Mouse (Mus musculus): ENCODE measurements around the gene Fibcd1.

Gene Fibcd1

DNA sequence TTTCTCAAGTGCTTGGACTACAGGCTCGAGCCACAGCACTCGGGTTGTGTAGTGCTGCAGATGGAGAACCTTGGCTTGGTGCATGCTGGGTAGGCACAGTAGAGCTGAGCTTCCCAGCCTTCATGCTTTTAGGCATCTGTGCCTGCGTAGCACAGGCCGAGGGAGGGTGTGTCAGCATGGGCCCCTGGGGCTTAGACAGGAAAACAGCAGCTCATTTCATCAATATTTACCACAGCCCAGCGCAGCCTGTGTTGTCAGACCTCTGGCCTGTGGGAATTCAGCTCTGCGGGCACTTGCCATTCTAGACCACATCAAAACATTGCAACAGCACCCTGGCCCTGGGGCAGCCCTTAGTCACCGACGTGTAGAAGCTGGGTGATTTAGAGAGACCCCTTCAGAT, 10.2 kb upstream of the Fibcd1 start:
- DNase-seq = no peak

DNA sequence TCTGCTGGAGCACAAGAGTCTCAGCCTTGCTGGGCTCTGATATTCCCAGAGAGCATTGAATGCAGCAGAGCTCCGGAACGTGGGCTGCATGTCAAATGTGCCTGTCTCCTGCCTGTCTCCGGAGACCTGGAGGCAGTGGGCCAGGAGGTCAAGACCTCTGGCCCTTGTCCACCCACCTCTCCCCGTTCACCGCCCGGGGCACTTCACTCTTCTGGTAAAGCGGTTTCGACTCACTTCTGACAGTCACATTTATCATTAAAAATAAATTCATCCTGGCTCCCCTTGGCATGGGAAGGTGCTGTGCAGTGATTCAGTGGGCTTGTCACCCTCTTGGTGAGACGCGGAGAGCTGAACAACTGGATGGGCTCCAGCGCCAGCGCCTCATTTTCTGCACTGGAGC, 4.3 kb upstream of the Fibcd1 start:
- DNase-seq = no peak

DNA sequence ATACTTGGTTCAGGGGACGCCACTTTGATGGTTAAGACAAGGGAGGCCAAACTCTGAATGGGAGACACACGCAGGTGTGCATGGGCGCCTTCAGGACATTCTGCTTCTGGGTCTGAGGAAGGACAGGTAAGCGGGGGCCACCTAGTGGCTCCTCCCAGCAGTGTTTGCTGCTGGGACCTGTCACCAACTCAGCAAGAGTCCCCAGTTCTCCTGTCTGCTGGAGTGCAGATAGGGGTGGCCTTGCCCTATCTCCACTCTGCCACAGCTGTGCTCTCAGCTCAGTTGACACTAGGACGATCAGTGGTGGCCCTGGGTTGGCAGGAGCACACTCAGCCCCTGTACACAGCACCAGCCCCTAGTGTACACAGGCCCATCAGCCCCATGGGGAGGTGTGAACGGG, 2.1 kb upstream of the Fibcd1 start:
- DNase-seq = peak; percentile 58

DNA sequence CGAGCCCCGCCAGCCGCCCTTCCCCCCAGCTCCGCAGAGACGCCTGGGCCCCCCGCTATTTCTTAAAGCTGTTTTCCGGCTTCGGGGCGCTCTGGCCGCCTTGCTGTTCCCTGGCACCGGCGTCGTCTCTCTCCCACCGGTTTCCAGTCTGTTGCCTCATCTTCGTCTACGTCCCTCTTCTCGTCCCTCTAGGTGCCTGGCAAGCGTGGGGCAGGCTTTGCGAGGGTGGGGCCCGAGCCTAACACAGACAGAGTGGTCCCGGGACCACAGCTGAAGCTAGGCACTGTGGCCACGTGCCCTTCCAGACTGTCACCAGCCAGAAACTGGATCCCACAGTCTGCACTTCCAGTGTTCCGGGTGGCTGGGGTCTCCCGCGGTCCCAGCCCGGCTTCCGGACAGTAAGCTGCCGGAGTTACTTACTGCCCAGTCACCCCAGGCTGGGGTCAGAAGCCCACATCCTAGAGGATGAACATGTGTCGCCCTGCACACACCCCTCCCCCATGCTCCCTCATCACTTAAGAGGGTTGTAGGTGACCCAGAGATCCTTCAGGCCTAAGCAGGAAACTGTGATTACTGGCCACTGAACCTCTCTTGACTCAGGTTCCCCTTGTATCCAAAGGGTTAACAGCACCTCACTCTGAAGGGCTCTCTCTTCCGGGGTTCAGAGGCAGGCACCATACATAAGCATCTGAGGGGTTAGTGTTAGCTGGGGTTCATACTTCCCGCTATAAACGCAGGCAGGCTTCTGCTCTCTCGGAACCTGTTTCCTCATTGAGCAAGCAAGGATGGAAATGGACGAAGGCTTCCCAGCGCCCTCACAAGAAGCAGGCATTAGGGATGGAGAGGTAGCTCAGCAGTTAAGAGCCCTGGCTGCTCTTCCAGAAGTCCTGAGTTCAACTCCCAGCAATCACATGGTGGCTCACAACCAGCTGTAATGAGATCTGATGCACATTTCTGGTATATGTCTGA, 1.2 kb upstream of the Fibcd1 start:
- DNase-seq = no peak

DNA sequence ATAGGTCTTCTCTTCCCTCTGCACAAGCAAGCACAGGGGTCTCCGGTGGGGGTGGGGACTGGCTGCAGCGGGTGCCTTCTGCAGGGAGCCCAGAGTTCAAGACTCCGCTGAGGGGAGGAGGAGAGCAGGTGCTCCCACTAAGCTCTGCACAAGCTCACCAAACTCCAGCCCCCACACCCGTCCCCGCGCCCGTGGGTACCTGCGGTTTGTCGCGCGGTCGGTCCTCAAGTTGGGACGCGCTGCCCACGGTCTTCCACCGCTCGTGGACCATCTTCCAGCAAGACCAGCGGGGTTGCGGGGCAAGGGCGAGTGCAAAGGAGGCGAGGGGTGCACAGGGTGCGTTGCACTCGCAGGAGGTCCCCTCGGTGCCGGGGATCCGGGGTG, 301 bp downstream of the Fibcd1 start:
- no peak for DNase-seq

DNA sequence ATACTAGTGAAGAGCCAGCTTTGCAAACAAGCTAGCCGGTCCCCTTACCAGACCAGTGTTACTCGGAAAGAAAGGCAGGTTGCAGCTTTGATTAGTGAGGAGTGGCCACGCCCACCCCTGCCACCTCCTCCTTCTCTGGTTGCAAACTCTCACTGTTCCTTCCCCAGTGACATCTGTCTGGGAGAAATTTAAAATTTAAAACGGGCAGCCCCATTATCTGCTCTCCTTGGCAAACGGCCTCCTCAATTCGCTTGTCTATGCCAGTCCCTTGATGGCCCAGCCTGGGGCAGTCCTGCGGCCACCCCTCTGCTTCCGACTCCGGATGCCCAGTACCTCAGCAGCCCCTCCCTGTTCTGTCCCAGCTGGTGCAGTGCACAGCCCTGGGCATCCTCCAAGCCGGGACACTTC, 1.1 kb downstream of the Fibcd1 start:
- DNase-seq = no peak

DNA sequence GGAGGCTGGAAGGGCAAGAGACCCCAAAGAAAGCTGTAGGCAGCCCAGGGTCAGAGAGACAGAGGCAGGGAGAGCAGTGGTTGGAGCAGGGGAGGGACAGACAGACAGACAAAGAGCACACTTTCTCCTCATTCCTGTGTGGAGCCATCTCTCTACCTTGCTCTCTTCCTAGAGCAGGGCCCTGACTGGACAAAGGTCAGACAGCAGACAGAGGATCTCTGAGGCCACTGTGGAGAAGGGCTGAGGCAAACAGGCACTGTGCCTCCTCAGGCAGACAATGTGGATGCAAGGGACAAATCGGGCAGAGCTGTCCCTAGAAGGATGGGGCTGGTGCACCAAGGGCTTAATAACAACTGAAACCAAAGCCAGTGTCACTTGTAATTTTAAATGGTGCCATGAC, 6.9 kb downstream of the Fibcd1 start:
- DNase-seq = peak; percentile 38

DNA sequence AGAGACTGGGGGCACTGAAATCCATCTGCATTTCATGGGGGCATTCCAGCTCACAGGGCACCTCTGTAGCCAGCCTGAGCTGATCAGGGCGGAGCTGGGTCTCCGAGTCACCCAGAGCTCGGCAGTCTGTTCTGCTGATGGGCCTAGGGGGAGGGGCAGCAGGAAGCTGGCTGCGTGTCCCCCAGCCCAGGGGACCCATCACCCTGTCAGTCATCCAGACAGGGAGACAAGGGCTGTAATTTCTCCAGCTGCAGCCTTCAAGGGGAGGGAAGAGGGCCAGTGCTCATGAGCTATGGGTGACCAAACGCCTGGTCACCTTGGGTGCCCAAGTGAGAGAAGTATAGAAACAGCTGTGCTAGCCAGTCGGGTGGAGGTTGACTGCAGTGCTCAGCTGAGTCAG, 8.8 kb downstream of the Fibcd1 start:
- DNase-seq = no peak

DNA sequence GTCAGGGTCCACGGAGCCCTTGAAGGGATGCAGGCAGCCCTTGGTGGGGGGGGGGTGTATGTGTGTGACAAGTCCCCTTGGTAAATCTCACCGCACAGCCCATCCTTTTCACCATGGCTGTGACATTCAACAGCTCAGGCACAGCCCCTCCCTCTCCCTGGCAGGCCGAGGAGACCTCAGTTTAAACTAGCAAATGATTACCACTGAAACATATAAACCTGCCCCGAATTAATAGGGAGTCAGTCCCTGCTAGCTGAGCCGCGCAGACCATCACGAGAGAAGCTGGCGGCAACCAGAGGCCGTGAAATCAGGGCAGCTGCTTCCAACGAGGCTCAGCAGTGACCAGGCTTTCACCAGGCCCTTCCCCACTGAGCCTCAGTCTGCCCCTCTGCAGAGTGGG, 9.7 kb downstream of the Fibcd1 start:
- peak; percentile 78 for DNase-seq

DNA sequence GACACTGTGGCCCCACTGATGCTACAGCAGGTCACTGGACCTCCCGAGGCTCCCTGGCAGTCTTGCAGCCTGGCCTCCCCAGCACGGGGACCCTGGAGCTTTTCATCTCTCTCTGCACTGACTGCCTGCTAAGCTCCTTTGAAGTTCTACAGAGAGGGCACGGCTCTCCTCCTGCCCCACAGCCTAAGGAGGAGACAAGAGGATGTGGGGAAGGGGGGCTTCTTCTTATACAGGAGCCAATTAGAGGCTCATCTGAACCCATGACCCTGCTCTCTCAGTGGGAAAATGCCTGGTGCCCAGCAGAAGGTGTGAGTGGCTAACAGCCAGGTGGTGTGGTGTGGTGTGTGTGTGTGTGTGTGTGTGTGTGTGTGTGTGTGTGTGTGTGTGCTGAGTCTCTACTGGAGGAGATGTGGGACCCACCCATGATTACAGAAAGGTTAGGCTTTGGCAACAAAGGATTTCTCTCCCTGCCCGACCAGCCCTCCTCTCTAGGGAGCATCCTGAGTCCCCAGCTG, 17.4 kb downstream of the Fibcd1 start:
- no peak for DNase-seq

DNA sequence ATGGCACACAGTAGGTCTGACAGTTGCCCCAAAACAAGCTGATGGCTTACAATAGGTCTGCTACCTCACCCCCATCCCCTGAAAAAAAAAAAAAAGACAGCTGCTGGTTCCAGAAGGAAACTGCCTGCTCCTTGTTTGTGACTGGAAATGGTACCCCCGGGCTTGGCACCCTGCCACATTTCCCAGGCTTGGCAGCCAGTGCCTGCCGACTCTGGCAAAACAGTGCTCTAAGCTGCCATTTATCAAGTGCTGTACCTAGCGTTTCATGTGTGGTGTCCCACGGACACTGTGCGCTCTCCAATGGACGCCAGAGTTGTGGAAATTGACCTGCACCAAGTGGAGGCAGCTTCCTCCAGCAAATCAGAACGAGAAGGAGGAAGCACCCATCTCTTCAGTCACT, 17.9 kb downstream of the Fibcd1 start:
- DNase-seq = peak; percentile 48

DNA sequence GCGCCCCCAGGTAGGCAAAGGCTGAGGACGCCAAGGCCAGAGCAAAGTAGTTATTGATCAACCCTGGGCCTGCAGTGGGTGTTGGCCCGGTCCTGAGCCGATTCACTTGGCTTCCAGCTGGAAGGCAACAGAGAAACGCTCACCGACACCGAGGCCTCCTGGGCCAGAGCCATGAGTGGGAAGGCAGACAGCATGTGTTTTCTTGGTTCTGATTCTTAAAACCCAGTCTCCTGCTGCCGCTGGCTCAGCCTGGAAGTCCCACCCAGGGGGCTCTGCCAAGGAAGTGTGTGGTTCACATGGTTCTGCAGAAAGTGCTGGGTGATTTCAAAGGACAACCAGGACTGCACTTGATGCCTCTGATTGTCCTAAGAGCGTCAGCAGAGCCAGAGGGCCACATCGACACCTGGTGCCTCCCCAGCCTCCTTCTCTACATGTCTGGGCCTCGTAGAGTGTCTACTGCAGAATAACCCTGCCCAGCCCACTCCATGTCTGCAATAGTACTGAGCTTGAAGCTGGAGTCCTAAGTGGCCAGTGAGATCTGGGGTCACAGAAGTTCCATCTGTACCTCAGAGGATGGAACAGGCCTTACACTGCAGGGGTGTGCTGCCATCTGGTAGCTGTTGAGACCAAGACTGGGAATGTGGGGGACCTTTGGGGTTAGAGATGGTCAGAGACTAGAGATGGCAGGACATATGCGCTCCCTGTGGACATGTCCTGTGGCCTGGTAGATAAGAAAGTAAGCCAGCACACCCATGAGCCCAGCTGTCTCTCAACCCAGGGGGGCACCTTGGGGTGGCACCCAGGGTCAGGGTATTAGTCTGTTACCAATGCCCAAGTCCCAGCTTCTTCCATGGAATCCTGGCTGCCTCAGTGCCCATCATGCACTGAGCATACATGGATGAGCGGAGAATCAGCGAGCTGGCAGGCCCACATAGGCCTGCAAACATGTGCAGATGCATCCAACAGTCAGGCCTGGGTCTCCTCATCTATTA, 19.4 kb downstream of the Fibcd1 start:
- DNase-seq = peak; percentile 33

DNA sequence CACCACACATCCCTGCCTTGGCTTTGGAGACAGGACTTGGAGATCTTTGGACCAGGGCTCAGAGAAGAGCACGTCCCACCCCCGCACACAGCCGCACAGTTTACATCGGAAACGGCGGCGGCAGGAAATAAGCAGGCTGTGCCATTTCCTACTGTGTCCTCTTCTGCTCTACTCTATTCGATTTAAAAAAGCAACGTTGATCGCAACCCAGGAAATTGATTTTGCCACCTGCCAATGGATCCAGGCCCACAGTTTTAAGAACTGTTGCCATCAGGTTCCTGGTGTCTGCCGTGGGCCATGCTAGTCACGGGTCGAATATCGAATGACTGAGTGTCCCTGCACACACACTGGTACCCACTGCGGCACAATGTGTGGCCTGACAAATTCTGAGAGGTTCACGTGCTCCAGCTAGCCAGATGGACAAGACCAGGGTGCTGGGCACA, 20.3 kb downstream of the Fibcd1 start:
- no peak for DNase-seq

DNA sequence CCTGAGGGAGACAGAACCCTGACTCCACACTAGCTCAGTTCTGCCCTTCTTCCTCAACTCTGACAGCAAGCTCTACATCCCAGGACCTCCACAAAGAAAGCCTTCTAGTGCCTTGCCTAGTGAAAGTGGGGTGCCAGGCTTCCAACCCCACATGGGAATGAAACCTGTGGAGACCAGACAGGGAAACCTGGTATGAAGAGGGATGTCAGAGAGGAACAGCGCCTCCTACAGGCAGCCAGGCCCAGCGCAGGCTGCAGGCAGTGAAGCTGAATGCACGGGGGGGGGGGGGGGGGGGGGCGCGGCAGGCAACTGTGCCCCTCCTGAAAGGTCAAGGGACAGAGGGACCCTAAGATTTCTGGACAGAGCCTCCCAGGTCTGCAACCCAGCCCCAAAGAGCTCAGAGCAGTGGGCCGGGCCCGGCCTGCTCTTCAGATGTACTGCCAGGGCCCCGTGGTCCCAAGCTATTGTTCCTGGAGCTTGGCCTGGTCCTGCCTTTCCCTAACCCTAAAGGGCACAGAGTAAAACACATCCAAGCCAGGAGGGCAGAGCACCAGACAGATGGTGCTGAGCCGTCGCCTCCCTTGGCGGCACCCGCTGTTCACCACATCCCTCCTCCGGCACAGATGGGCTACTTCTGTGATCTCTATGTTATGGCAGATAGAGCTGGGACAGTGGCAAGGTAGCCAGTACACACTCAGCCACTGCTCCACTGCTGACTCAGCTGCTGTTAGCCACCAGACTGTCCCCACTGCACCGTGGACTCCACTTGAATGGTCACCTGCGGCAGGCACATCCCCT, 21.7 kb downstream of the Fibcd1 start:
- DNase-seq = no peak

DNA sequence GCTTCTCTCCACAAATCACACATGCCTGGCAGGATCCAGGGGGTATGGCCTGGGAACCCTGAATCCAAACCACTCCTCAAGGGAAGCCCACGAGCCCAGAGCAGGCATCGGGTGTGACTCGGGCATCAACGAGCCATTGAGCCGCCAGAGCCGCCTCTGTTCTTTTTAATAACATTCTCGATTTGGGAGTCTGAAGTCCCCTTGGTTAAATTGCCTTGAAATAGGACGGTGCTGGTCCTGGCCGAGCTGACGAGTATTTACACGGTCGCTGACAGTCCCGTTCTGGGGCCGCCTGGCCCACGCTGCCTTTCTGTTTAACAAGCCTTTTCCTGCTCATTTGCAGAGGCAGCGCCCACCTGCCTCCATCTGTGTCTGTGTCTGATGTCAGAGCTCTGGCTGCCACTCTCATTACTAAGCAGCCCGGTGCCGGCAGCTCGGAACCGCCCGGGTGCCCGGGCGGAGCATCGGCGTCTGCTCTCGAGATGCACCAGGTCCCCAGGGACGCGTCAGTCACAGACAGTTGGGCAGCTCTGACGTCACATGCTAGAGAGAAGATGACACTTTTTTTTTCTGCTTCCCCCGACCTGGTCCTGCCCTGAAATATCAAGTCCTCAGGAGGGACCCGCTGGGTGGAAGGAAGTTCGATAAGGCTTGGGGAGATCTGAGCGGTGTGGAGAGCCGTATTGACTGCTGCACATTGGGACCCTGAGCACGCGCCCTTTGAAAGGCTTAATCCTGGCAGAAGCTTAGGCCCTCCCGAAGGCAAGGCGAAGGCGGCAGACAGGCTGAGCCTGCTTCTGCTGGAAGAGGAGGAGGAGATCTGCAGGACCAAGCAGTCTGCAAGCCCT, 23.1 kb downstream of the Fibcd1 start:
- DNase-seq = no peak

DNA sequence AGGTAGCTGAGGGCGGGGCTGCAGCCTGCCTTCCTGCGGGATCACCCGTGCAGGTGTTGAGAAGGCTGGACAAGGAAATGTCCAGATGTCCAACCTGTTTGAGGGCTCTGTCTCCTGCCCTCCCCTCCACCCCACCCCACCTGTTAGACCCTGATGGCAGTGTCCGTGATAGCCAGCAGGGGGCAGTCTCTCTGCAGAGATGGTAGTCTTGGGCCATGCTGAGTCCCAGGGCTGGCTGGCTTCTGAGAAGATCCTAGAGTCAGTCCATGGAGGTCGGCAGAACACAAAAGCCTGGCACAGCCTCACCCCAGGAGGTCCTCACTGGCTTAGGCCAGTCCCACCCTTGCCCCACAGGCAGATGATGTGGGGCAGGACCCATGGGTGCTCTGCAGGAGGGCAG, 30.4 kb downstream of the Fibcd1 start:
- DNase-seq = peak; percentile 83

DNA sequence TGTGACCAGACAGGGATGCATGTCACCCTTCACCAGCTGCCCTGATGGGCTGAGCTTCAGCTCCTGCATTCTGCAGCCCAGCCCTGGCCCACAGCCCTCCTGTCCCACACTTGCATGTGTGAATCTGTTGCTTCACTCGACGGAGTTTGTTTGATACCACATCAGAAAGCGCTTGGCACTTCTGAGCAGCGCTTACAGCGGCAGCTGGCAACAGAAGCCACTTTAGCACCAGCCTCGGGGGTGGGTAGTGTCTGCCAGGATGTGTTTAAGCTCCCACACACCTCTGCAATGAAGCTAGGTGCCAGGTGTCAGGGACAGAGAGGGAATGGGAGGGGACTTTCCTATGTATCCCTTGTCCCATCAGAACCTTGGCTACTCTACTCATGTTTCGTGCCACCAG, 31.1 kb downstream of the Fibcd1 start:
- no peak for DNase-seq

DNA sequence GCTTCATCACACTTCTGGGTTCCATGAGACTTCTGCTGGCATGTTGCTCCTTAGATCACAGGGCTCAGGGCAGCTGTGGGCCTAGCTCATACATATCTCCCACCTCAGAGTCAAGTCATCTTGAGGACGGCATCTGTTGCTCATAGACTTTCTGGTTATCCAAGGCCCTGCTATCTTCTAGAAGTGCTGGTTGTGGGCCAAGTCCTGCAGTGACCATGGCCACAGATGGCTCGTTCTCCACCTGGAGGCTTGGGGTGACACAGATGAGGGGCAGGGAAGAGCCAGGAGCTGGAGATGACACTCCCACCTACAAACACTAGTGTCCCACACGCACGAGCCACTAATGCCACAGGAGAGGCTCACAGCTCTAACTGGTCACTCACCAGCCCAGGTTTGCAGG, 32.2 kb downstream of the Fibcd1 start:
- no peak for DNase-seq

DNA sequence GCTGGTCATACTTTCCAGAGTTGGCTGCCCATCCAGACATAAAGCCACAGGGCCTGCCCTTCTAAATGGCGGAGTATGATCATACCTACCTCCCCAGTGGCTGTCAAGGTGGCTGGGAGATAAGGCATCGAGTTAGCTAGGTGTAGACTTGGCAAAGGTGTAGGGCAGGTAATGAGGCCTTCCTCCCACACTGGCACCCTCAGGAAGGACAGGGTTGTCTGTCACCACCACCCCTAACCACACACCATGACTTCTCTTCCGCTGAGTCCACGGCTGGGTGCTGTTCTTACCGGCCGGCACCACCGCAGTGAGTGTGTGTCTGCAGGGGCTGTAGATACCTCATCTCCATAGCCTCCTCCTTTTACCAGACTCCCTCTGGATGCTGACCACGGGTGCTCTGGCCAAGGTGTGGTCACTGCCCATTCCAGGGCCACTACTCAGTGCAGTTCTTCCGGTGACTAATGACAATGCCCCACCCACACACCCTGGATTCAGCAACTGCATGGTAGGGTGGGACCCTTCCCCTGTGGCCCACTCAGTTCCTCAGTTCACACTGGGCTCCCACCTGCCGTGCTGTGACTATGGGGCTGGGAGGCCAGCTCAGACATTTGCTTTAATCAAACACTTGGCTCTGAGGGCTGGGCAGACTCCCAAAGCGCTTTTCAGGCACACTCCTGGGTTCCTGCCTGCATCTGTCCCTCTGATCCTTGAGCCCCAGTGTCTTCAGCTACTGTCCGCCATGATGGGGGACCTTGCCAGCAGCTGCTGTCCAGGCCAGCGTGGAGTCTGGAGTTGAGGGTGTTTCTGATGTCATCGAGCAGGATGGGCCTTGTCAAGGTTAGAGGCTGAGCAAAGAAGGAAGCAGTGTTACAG, 34.5 kb downstream of the Fibcd1 start:
- DNase-seq = no peak

DNA sequence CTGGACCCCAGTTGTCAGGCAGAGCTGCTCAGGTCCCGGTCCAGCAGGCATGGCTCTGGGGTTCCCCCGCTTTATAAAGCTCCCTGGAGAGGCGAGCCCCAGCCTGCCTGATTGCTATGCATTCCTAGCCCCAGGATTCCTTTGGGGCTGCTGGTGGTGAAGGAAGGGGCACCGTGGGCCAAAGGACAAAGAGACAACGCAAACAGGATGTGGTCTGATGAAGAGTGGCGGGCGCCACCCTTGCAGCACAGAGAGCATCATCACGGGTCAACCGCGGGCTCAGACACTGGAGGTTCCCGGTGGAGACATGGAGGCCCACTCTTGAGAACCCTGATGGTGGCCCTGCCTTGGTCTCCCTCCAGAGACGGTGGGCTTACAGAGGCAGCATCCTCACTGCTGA, 35.4 kb downstream of the Fibcd1 start, which contains the start of gene Qrfp:
Gene Qrfp (minus strand): TSS at position 137 of the 400 bp plus-strand sequence.
- DNase-seq = no peak
